Mouse (Mus musculus) small intestine, adult 2 months (tissue): Measurements from ENCODE around the gene Kcne3.

Experiments used
- CTCF ChIP-seq: fragments of 200-500 bp; IDR thresholded peaks from 2 replicates; pipeline ENCODE4 v1.5.1; 2012; ENCODE audit warnings: low read depth, mild to moderate bottlenecking, control low read depth, inconsistent platforms, low read length, moderate library complexity, mixed read lengths; ENCODE audit not compliant: insufficient replicate concordance, insufficient read length; ENCODE audit errors: extremely low read depth
- POLR2A ChIP-seq: fragments of 200-500 bp; IDR thresholded peaks from 2 replicates; pipeline ENCODE4 v1.6.1; 2012; ENCODE audit warnings: low read depth, mild to moderate bottlenecking, control low read depth, inconsistent platforms, low read length, moderate library complexity

DNA sequence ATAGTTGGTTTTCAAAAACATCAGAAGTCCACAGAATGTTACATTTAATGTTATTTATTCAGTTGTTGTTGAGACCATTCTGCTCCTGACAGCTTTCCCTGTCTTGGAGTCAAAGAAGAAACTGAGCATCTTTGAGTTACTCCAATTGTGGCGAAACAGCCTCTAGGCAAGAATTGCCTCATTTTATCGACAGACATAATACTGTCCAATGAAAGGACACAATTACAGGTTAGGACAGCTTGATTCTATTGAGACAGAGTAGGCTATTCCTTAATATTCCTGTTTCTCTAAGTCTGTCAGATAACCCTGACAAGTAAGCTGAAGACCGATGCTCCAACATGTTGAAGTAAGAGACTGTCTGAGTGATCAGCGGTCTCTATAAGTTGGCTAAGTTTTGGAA, 38.2 kb upstream of the Kcne3 start:
- TF ChIP-seq CTCF (no peak), POLR2A (no peak)
